Mouse (Mus musculus): ENCODE results near the gene Gbf1.

Gbf1 gene

DNA sequence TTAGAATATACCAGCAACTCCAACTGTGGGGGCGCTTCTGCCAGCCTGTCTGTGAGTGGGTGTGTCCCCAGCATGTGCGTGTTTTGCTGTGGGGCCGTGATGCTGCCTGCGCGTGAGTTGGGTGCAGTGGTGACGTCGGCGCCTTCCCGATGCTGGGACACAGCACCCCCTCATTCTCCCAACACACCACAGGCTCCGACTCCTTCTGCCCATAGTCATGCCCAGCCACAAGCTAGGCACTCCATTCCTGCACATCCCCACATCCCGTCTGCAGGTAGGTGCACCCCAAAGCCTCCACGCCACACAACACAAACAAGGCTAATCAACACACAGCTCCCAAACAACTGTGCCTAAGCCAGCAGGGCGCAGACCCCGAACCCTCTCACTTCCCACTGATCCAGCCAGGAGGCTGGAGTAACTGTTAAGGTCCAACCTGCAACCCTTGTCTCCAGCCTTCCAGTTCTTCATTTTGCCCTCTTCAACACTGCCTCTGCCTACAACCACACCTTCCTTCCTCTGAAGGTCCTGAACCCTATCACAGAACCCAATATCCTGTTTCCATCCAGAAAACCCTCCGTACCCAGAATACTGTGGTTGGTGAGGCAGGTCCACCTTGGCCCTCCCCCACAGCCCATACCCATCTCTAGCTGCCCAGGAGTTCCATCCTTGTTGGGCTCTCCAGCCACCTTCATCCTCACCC lies 164.7 kb downstream of the Gbf1 start:
- peak; percentile 33 for DNase-seq

DNA sequence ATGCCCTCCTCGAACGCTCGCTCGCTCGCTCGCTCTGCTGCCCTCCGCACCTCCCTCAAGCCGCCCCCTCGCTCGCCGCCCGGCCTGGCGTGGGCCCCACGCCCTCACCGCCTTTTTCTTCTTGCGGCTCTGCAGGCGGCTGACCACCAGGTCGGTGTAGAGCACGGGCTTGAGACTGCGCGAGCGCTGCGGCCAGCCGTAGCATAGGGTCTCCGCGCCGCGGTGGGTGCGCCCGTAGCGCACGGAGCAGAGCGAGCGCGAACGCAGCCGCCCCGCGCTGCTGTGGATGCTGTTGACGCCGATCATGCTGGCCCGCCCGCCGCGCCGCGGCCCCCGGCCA lies 165.2 kb downstream of the Gbf1 start:
- DNase-seq = peak; percentile 29

DNA sequence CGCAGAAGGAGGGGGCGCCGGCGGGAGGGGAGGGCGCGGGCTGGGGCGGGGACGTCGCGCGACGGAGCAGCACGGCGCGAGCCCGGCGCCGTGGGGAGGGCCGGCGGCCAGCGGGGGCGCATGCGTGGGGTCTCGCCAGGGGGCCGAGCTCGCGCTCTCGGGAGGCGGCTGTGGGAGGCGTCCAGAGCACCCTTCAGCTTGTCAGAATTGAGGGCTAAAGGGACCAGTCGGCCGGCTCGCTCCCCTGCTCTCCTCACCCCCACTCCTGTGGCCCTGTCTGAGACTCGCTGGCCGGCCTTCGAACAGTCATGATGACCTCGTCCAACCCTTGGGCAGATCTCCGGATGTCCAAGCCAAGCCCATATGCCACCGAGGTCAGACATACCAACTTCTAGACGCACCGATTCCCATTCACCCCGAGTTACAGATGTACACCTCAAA lies 165.7 kb downstream of the Gbf1 start:
- DNase-seq = peak; percentile 52

DNA sequence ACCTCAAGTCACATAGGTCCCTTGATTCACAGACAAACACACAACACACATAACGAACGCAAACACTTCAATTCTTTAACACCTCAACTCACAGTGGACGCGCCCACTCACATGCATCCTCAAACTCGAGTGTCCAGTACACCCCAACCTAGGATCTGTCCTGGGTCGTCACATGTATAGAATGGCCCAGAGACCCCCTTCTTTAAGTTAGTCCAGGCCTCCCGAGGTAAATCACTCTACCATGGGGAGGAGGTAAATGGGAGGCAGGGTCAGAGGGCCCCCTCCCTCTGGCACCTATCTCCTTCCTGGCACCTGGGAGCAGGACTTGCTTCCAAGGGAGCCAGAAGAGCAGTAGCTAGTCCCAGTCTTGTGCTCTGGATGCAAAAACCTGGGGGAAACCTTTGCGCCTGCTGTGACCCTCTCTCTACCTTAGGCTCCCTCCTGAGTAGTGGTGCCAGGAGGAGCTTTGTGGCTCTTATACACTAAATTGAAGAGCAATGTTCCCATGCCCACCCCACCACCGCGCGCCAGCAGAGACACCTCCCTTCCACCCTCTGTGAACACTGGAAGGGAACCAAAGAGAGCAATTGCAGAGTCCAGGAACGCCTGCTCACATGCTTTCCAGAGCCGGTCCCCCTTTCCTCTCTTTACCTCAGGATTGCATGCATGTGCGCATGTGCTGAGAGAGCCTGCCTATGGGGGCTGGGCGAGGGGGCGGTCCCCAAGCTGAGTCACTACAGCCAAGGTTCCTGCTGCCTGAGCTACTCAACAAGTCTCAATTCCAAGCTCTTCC lies 166.5 kb downstream of the Gbf1 start:
- peak; percentile 68 for DNase-seq

DNA sequence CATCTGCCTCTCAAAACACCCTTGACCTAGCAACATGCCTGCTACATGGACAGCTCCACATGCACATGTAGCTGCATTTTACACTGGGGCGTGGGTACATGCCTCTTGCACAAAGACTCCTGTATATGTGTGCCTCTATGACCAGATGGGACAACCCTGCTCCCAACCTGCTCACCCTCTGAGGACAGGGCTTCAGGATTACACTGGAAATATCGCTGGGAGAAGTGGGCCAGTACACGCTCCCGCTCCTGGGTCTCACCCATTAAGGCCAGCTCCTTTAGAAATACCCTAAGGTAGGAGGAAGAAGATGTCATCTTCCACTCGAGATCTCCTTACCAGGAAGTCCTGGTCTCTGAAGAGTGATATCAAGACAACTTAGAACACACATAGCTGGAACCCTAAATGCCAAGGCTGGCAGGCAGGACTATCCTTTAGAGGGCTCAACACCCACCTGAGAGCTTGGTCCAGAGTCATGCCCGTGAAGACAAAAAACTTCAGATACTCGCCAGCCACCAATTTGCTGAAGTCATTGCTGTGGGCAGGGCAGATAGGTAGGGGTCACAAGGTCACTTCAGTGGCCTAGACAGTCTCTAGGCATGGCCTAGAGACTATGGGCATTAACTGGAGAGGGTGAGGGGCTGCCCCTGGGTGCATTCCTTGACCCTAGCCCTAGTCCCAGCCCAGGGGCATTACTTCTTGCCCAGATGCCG lies 167.9 kb downstream of the Gbf1 start:
- peak; percentile 14 for DNase-seq

DNA sequence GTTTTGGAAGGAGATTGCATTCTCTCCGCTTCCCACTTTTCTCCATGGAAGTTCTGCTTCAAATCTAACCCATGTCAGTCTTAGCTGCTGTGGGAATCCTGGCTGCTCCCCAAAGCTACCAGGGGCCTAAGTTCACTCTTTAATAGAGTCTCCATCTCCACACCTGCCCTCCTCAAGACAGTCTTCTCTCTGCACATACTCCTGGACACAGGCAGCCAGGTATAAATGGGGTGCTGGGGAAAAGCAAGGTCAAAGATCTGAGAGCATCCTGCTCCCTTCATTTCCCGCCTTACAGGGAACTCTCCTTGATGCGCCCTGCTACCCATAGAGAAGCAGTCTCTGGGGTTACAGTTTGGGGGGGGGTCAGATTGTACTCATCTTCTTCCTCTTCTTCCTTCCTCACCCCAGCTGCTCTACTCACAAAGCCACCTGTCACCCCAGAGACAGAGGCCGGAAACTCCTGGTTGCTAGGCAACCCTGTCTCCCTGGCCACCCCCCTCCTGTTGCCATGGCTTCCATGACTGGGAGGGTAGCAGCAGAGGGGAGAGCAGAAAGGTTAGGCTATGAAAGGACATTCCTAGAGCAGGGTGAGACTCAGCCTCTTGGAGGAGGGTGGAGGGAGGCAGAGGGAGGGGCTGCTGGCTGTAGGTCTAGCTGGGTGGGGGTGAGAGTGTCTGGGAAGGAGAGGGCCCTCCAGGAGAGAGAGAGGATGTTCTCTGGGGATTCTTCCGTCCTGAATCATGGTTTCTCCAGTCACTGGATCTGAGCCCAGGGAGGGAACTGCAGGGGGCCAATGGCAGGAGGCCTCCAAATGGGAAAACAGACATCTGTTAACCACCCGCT lies 169.0 kb downstream of the Gbf1 start:
- DNase-seq = peak; percentile 79

DNA sequence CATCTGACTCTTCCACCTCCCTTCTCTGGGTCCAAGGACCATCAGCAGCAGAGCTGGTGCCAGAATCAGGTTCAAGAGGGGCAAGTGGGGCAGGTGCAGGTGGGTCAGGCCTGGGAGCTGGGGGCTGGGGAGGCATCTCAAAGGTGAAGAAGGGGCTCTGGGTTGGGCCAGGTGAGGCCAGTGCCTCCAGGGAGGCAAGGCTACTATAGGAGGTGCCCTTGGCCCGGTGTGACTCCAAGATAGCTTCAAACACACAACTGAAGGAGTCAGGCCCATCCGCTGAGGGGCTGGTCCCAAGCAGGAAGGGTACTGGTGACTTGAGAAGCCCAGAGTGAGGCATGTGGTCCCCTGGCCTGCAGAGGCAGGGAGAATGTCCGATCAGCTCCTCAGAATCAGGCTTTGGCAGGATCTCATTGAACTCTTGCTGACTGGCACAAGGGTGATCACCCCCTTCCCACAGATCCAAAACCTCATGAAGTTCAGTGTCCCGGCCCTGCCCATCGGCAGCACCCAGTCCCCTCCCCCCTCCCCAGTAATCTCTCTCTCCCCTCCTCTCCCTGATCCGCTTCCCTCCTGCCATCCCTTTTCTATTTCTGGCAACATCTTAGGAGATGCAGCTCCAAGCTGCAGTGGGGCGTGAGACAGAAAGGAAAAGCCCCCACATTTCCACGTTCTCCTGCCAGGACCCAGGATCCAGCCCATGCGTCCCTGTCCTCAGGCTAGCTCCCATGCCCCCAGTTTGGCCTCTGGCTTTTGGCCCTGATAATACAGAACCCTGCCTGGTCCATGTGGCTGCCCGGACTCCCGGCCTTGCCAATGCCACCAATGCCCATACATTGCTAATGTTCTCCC lies 170.1 kb downstream of the Gbf1 start:
- peak; percentile 45 for DNase-seq

DNA sequence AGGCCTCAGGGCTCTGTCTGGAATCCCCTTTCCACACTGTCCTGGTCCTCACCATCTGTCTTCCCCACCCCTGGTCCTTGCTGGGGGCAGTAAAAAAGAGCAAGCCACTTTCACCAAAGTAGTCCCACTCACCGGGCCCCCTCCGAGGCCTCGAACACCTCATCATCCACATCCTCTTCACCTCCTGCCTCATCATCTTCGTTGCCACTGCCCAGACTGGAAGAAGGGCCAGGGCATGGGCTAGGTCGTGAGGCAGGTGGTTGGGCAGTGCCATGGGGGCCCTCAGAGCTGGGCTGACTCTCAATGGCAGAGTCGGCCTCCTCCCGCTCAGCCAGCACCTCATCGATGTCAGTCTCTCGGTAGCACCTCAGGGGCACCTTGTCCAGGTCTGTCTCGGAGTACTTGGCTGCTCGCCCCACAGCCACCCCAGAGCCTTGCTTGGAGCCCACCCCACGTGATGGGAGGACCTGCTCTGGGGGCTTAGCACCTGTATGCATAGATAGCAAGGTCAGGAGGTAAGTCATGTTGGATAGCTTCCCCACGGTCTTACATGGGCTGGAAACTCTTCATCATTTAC lies 170.8 kb downstream of the Gbf1 start:
- DNase-seq = peak; percentile 53

DNA sequence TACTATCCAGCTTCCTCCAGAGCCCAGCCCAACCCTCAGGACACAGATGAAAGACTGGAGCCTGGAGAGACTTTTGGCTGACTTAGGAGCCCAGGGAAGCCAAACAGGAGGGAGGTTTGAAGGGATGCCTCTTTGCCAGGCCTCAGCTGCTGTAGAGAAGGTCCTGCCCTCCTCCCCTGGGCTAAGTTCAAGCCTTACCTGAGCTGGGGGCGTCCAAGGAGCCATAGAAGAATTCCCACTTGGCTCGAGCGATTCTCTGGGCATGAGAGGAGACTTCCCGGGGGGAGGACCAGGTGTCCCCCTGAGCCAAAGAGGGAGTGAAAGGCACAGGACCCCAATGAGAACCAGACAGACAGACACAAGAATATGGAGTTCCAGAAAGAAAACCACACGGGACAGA lies 171.4 kb downstream of the Gbf1 start:
- DNase-seq = peak; percentile 22

DNA sequence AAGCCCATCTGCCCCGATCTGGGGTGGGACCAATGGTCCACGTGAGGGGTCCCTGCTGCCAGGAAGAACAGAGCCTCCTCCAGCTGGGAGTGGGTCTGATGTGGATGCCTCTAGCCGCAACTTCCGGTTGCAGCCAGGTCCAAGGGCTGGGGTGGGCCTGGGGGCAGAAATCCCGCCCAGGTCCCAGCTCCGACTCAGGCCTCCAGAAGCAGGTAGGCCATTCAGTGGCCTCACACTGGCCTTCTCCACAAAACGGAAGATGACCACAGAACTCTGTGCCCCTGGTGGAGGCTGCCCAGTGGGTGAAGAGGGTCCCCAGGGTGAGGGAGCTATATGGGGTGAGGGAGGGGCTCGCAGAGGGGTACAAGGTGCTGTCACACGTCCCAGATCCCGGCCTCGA lies 172.1 kb downstream of the Gbf1 start:
- no peak for DNase-seq

DNA sequence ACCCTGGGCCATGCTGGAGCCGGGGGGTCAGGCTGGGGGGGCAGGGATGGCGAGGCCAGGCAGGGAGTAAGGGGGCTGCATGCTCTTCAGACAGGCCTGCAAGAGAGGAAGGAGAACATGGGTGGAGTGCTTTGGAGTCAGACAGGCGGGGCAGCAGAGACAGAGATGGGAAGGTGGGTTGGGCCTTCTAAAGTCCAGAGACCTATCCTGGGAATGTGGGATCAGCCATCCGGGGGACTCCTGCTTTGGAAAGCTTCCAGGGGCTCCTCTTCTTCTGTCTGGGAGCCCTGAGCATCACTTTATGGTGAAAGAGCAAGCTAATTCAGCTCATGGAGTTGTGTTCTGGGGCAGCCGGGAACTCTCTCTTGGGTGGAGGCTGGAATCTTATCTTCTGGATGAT lies 172.6 kb downstream of the Gbf1 start:
- no peak for DNase-seq

DNA sequence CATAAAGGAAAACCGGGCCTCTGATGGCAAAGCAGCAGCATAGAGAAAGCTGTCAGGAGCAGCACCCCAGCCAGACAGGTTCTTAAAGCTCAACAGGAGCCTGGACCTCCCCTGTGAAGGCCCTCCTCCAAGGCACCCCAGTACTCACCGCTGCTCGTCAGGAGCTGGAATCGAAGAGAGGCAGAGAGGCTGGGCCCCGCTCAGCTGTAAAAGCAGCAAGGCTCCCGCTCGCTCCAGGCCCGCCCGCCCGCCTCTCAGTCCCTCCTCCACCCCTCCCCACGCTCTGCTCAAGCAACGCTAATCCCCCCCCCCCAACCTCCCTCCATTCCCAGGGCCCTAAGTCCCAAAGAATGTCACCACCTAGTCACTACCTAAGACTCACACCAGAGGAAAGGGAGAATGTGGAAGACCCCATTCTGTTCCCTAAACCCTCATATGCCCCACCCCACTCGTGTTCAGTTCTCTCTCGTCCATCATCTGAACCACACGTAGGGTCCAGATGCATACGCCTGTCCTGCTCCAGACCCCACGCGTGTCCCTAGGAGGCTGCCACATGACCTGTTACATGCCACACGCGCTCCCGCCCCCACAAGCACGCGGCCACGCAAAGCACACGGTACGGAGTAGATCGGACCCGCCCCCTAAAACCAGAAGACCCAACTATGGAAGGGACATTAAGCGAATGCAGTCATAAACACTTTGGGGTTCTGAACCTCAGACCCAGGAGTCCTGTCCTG lies 173.9 kb downstream of the Gbf1 start:
- DNase-seq = peak; percentile 63

DNA sequence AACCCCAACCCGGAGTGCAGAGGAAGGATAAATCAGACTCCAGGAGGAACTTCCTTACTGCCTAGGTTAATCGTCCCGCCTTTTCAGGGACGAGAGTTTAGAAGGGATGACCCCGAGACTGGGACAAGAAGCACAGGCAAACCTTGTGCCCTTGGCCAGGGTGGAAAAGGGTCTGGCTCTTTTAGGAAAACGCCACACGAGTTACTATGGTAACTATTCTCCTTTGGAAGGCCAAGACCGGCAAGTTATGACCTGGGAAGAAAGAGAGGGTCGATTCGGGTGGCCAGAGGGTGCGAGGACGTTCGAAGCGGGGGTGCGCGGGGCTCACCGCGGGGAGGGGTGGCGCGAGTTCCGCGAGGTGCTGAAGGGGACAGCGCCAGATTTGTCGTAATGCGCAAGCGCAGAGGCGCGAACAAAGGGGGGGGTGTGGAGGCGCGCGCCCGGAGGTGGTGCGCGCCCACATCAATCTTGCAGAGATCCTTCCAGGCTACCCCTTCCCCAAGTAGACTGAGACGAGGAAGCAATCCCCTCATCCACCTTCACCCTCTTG lies 174.5 kb downstream of the Gbf1 start, which contains the start of gene Psd:
Gene Psd (minus strand): TSS at position 401 of the 550 bp plus-strand sequence.
- peak; percentile 76 for DNase-seq

DNA sequence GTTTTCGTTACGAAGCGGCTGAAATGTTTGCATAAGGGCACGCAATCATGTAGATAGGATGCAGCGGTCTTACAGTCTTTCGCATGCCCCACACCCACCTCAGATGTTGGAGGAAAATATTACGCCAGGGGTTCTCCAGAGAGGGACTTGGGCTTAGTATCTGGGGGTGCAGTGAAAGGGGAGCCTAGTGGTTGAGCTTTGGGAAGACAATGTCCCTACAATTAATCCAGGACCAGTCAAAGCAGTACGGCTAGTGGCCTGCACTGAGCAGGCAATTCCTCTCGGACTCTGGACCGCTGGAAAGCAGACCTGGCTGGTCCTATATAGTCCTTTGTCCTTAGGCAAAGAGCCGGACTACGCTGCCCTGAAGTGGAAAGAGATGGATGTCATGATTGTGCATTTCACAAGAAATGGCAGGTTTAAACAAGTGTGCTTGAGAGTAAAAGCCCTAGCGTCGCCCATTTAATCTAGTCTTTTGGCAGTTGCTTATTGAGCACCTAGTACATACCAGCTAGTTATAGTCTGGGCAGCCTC lies 175.3 kb downstream of the Gbf1 start:
- DNase-seq = no peak

DNA sequence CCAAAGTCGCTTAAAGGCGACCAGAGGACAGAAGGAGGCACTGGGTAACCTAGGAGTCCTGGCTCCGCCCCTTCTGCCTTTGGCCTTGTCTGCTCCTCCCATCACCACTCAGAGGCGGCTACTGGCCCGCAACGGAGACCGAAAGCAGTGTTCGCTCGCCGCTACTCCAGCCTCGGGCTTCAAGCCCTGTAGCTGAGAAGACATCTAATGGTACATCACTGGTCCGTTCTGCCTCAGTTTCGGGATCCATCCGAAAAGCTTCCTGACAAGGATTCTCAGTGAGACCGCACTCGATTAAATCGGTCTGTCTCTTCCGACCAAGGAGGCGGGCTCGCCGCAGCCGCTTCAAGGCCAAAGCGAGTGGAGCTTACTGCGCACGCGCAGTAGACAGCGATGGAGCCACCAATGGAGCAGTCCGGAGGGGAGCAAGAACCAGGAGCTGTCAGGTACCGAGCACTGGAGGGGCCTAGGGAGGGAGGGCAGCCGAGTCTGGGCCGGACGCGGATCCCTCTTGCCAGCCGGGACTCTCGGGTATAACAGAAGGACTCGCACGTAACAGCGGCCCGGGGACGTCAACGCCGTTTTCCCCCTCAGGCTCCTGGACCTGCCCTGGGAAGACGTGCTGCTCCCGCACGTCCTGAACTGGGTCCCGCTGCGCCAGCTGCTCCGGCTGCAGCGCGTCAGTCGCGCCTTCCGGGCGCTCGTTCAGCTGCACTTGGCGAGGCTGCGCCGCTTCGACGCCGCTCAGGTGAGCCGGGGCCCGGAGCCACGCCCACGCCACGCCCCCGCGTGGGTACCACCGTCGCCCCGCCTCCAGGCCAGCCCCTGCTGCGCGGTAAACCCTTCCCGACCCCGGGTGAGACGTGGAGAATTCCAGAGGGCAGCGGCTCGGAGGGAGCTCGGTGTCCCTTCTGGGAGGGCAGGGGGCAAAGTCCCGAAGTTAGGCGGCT lies 176.0 kb downstream of the Gbf1 start, which contains the start of gene Fbxl15:
Gene Fbxl15 (plus strand): TSS at position 104 of the 950 bp plus-strand sequence.
- peak; percentile 96 for DNase-seq

DNA sequence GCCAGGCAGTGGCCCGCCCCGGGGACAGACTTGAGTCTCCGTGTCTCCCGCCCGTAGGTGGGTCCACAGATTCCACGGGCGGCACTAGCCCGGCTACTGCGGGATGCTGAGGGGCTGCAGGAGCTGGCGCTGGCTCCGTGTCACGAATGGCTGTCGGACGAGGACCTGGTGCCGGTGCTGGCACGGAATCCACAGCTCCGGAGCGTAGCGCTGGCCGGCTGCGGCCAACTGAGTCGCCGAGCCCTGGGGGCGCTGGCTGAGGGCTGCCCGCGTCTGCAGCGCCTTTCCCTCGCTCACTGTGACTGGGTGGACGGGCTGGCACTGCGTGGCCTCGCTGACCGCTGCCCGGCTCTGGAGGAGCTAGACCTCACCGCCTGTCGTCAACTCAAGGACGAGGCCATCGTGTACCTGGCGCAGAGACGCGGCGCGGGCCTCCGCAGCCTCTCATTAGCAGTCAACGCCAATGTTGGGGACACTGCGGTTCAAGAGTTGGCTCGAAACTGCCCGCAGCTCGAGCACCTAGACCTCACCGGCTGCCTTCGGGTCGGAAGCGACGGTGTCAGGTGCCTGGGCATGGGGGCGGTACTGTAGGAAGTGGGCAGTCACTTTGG lies 176.8 kb downstream of the Gbf1 start:
- no peak for DNase-seq

DNA sequence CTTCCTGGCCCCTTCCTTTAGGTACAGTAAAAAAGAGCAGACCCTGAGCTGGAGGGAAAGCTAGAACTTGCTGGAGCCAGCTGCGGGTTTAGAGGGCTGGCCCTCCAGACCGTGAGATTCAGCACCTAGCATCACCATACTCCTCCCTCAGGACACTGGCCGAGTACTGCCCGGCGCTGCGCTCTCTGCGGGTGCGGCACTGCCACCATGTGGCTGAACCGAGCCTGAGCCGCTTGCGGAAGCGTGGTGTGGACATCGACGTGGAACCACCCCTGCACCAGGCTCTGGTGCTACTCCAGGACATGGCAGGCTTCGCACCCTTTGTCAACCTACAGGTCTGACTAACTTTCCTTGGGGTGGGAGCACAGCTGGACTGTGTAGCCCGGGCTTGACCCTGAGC lies 177.6 kb downstream of the Gbf1 start:
- DNase-seq = peak; percentile 84

DNA sequence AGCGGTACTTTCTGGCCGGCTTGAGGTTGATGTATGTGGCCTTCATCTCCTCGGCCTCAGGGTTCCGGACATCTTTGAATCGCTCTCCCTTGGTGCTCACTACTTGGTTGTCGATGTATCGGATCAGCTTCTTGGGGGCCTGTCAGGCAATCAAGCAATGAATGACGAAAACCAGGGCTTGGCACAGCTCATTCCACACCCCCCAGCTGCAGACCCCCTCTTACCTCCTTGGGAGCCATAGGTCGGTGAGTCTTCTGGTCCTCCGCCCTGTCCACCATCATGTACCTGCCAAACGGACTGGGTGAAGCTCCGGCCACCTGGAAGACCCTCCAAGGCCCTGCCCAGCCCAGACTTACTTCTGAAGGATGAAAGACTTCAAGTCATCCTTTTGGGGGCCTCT lies 178.4 kb downstream of the Gbf1 start:
- DNase-seq = no peak

Measured in cerebellum, adult 11 months (tissue).